Mouse (Mus musculus) liver, adult 2 months (tissue): ENCODE data around the gene Mei1.

Source experiments
- CTCF ChIP-seq: fragments of 200-500 bp; IDR thresholded peaks from 2 replicates; pipeline ENCODE4 v1.5.1; 2011; ENCODE audit warnings: low read depth, low read length, control low read depth
- POLR2A ChIP-seq: fragments of 200-500 bp; IDR thresholded peaks from 2 replicates; pipeline ENCODE4 v1.6.1; 2011; ENCODE audit warnings: low read length, control low read depth; ENCODE audit not compliant: insufficient read depth; ENCODE audit errors: extremely low read depth

DNA sequence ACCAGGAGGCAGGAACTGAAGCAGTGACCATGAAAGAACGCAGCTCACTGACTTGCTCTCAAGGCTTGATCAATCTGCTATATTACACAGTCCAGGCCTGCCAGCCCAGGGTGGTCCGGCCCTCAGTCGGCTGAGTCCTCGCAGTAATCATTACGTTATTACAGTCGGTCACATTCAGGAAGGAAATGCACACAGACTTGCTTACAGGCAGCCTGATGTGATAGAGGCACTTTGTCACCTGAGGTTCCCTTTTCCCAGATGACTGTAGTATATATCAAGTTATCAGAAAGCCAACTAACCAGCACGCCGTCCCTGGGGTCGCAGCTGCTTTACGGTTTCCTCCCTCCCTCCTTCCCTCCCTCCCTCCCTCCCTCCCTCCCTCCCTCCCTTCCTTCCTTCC is 87.1 kb downstream of the Mei1 start:
- TF ChIP-seq POLR2A (no peak), CTCF (no peak)
